Mouse (Mus musculus) kidney, postnatal 36 days (tissue): ENCODE data around the gene Barx2.
A peak's percentile ranks its signal among the peaks of the same experiment; 100 is the strongest.
"Not testable (repeated sequence)": the region's sequence is repeated elsewhere in the genome, so short reads cannot be mapped to it uniquely, and the experiment has no call there.

Experiments used
- DNase-seq, 2 experiments: peaks; one replicate each; pipeline ENCODE4 v3.0.0; 2021 to 2022; ENCODE audit warnings: mixed read lengths in 2 of 2

Barx2 gene

GRCm38 (mm10) chr9:31912921-31913738, at the start of gene Barx2:
Barx2 (minus strand) TSS chr9:31913462.
- peak; percentile 56 to 83 for DNase-seq

DNA sequence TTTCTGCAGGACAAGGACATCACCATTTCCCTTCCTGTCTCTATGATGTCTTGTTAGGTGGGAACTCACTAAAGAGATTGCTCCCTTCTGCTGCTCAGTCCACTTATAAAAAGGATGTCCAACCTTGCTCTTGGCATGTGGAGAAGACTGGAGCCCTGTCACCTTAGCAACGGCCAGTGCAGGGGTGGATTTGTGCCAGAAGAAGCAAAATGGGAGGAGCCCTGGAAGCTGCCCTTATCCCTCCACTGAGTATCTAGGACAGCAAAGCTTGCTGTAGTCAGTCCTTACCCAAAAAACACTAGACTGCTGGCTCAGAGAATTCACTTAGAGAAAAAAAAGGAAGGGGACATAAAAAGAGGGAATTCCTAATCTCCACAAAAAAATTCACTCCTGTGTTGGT, 49.0 kb upstream of the Barx2 start:
- peak; percentile 80 to 86 for DNase-seq

GRCm38 (mm10) chr9:31960488-31960887, 47.2 kb upstream of the Barx2 start:
- DNase-seq = no peak

GRCm38 (mm10) chr9:31958120-31958519, 44.9 kb upstream of the Barx2 start:
- DNase-seq = no peak

- no peak for DNase-seq
Measured at GRCm38 (mm10) chr9:31950506-31950905, 37.2 kb upstream of the Barx2 start.

DNA sequence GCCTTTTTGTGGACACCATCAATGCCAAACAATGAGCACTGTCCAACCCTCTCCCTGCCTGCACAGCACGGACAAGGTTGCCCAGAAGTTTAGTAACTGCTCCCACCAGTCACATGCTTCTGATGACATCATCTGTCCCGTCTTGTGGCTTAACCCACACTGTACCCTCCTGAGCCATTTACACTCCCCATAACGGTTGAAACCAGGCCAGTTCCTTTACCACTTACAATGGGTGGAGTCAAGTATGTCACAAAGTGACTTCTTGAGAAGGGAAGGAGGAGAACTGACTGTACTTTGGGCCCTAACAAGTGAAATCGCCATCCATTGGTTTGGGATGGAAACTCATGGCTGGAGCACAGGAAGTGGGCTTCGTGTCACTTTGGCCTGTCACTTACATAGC, 35.8 kb upstream of the Barx2 start:
- no peak for DNase-seq

DNA sequence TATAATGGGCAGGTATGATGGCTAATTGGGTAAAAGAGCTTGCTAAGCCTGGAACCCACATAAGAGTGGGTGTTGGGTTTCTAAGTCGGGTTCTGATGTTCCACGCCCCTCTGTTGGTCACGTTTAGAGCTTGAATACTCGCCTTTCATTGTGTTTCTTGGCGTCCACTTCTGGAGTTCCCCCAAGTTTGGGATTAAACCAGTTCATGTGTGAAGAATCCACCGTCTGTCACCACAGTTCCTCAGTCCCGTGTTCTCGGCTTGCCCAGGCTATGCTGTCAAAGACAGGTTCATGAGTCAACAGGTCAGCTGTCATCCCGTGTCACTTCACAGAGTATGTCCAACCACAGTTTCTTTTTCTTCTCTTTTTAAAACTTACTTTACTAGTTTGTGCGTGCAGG, 33.8 kb upstream of the Barx2 start:
- DNase-seq = no peak

DNA sequence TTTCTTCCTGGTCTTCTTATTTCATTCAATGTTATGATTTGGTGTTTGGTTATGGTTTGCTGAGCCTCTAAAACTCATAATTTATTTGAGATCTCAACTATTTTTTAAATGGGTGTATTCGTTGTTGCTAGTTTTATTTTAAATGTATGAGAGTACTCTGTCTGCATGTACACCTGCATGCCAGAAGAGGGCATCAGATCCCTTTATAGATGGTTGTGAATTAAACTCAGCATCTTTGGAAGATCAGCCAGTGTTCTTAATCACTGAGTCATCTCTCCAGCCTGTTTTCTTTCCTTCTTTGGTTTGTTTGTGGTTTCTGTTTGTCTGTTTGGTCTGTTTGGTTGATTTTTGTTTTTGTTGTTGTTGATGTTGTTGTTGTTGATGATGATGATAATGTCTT, 29.1 kb upstream of the Barx2 start:
- no peak for DNase-seq

DNA sequence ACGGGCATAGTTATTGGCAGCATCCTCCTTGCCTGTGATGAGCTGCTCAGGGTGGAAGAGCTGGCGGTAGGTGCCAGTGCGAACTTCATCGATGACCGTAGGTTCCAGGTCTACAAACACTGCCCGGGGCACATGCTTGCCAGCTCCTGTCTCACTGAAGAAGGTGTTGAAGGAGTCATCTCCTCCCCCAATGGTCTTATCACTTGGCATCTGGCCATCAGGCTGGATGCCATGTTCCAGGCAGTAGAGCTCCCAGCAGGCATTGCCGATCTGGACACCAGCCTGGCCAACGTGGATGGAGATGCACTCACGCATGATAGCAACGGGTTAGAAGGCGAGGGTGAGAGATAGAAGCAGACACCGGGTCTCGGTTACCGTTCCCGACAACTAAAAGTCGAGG, 23.2 kb upstream of the Barx2 start:
- DNase-seq = not testable (repeated sequence)

DNA sequence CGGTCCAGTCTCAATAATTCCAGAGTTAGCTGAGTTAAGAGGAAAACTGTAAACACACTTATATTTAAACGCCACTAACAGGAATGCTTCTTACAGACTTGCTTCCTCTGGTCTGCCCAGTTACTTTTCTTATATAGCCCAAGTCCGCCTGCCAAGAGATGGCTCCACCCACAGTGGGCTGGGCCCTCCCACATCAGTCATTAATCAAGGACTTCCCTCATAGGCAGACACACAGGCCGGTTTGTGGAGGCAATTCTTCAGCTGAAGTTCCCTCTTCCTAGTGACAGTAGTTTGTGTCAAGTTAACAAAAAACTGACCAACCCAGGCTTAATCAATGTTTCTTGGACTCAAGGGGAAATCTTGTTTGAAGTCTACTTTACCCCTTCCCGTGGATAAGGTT, 18.4 kb upstream of the Barx2 start:
- peak; percentile 32 to 63 for DNase-seq

- DNase-seq = no peak
Measured at GRCm38 (mm10) chr9:31931255-31931654, 18.0 kb upstream of the Barx2 start.

DNA sequence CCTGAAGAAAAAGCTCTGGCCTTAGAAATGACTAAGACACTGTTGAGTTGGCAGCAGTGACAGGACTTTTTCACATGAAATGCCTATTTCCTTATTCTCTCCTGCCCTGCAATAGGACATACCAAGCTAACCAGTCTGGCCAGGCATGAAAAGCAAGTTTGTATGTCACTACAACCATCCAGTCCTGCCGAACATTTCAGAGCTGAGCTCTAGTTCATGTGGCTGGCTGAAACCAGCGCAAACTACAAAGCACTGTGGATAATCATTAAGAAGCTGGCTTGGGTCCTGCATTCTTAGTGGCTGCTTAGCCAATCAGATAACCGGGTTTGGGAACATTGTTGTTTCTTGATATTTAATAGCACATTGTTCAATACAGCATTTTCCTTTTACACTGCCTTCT, 13.5 kb upstream of the Barx2 start:
- DNase-seq = peak; percentile 71 to 83

- DNase-seq = peak; percentile 85 to 91
Measured at GRCm38 (mm10) chr9:31925830-31926624, 12.8 kb upstream of the Barx2 start.

DNA sequence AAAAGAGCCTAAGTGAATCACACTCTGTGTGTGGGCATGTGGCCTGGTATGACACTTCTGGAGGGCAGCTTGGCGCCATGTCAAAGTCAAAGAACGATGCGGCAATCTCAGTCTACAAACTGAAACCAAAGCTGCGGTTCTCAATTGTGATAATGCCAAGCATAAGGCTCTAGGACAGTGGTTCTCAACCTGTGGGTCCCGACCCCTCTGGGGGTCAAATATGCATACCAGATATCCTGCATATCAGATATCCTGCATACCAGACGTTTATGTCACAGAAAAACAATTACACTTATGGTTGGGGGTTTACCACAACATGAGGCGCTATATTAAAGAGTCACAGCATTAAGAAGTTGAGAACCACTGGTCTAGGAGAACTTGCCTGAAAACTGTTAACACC, 10.3 kb upstream of the Barx2 start:
- no peak for DNase-seq

DNA sequence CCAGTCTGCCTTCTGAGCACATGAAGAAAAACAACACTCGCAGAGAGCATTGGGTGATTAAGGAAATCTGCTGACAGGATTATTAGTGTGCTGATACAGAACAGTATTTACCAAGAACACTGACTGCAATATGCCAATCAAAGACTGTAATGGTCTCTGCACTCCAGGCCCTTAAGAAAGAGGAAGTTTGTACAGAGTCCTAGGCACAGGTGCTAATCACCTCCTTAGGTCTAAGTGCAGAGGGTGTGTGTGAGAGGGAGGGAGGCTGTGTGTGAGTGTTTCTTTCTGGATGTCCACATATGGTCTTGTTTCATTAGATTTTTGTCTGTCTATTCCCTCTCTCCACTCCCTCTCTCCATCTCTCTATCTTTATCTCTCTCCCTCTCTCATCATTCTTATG, 6.5 kb upstream of the Barx2 start:
- no peak for DNase-seq

- DNase-seq = no peak
Measured at GRCm38 (mm10) chr9:31916421-31916820, 3.2 kb upstream of the Barx2 start.

DNA sequence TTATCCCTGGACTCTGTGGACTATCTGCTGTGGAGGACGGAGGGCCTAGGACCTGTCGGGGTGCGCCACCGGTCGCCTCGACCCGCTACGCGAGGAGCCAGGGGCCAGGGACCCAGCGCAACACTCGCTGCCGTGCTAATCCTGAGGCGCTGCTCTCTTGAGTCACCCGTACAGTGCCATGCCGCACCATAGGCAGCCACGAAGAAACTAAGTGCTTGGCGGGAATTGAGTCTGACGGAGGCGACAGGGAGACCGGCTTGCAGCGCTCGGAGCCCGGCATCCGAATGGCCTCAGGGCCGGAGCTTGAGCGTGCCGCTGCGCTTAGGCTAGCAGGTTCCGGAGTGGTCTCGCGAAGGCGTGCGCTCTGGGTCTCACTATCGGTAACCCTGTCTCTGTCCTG, 1.6 kb upstream of the Barx2 start:
- peak in 1 of 2 experiments; percentile 35 for DNase-seq

- peak in 1 of 2 experiments; percentile 6 for DNase-seq
Measured at GRCm38 (mm10) chr9:31913739-31914591, 703 bp upstream of the Barx2 start.

GRCm38 (mm10) chr9:31912553-31912920, 725 bp downstream of the Barx2 start:
- peak in 1 of 2 experiments; percentile 7 for DNase-seq

DNA sequence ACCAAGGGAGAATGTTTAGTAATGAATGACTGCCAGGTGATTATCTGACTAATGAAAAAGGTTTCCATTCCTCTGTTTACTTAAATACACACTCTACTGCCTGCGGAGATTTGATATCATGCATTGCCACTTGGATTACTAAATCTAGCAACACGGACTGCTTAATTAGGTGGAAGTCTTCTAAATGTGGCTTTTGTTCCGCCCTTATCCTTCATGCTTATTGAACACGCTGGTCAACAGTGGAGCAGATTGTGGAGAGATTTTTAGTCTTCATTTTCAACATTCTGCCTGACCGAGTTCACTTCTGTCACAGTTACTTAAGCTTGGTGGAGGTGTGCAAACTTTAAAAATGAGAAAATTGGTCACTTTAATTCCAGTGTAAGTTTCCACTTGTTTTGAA, 3.0 kb downstream of the Barx2 start:
- DNase-seq = no peak

DNA sequence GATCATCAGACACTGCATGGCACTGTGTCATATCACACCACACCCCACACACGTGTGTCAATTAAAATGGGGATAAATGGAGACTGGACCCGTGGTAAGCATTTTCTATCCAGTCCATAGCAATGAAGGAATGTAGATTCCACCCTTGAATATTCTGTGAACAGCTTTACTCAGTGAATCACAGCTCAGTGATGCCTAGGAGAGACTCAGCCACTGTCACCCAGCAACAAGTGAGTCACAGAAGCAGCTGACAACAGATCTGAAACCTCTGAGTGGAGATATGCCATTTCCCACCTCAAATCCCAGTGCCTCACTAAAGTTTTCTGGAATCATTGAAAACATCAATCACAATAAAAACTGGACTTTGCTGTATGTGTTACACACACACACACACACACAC, 11.5 kb downstream of the Barx2 start:
- DNase-seq = no peak

DNA sequence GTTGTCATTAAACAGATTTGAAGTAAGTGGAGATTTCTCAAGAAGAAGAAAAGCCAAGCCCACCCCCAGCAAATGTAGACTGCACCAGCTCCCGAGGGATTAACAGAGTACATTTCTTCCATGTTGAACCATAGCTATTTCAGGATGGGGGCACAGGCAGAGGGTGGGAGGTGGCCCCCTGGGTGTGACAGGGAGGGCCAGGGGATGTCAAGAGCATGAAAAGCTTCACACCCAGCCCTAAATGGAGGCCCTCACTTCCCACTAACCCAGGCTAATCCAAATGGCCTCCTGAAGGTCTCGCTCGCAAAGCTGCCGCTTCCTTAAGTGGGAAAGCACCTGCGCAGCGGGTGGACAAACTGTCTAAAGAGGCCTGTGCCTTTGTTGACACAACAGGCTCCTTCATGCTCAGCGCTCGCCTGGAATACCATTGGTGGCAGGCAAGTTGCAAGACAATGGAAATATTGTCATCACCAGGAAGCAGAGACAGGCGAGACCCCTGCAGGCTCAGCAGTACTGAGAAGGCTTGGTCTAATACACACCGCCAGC, 18.4 kb downstream of the Barx2 start:
- no peak for DNase-seq

- DNase-seq = no peak
Measured at GRCm38 (mm10) chr9:31888333-31888732, 24.9 kb downstream of the Barx2 start.
